Mouse (Mus musculus) cerebellum, adult 2 months (tissue): ENCODE results near the gene Stambp. TPM values are rescaled to one million over a fixed set of nuclear protein-coding genes. Genes with fewer than 3 reads are reported as not detected.
A peak's percentile ranks its signal among the peaks of the same experiment; 100 is the strongest.

Experiments
- DNase-seq, 2 experiments: peaks; one replicate each; pipeline ENCODE4 v3.0.0; 2021
- H3K27ac ChIP-seq: fragments of 200-500 bp; 2 replicates; pipeline ENCODE4 v1.5.1; 2012; ENCODE audit warnings: low read length, control low read depth, inconsistent platforms; ENCODE audit not compliant: insufficient read depth
- H3K27me3 ChIP-seq: fragments of 200-500 bp; 2 replicates; pipeline ENCODE4 v1.6.1; 2012; ENCODE audit warnings: inconsistent platforms, mild to moderate bottlenecking, low read length, moderate library complexity; ENCODE audit not compliant: control insufficient read depth, insufficient read depth
- H3K4me1 ChIP-seq: fragments of 200-500 bp; 2 replicates; pipeline ENCODE4 v1.6.1; 2011; ENCODE audit warnings: low read length; ENCODE audit not compliant: control insufficient read depth, insufficient read depth
- H3K4me3 ChIP-seq: fragments of 200-500 bp; replicated peaks from 2 replicates; pipeline ENCODE3; 2011; ENCODE audit warnings: mild to moderate bottlenecking, low read depth, low read length, control low read depth; ENCODE audit not compliant: insufficient read depth
- CTCF ChIP-seq: fragments of 200-500 bp; IDR thresholded peaks from 2 replicates; pipeline ENCODE4 v1.5.1; 2011; ENCODE audit warnings: low read depth, mild to moderate bottlenecking, control low read depth, low read length, moderate library complexity, borderline replicate concordance; ENCODE audit not compliant: insufficient read depth
- POLR2A ChIP-seq: fragments of 200-500 bp; IDR thresholded peaks from 2 replicates; pipeline ENCODE4 v1.6.1; 2011; ENCODE audit warnings: low read length, control low read depth, borderline replicate concordance; ENCODE audit not compliant: insufficient read depth
- WGBS: fragments of 180-500 bp; shearing (Covaris S2); methylation state at CpG from one replicate; pipeline ENCODE4 v1.1.7; 2018; 5-methylcytosine and 5-hydroxymethylcytosine counted together
- polyA plus RNA-seq: library from polyadenylated mRNA; depleted of rRNA; stranded (reverse); fragments of >200 nt; gene quantifications from 2 replicates; pipeline ENCODE4 v1.2.3, GENCODE M21; 2012

The Stambp gene
- polyA plus RNA-seq, 1 experiment = 39.0 TPM

DNA sequence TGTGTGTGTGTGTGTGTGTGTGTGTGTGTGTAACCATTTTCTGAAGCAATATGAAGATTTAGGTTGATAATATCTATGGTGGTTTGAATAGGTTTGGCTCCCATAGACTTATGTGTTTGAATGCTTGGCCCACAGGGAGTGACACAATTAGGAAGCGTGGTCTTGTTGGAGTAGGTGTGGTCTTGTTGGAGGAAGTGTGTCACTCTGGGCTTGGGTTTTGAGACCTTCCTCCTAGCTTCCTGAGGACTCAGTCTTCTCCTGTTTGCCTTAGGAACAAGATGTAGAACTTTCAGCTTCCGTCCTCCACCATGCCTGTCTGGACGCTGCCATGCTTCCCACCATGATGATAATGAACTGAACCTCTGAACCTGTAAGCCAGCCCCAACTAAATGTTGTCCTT is 53.9 kb downstream of the Stambp start:
- H3K4me3 ChIP-seq = no peak overlapping the region
- H3K4me1 ChIP-seq = peaks cover 11% of the 10 kb centered on the region
- H3K27ac ChIP-seq = no peak overlapping the region
- no peaks in the 10 kb centered on the region for H3K27me3 ChIP-seq
- 90% methylated on average over 3 of the region's 3 CpGs for WGBS
- no peak for DNase-seq
- TF ChIP-seq CTCF = no peak
- TF ChIP-seq POLR2A = no peak

DNA sequence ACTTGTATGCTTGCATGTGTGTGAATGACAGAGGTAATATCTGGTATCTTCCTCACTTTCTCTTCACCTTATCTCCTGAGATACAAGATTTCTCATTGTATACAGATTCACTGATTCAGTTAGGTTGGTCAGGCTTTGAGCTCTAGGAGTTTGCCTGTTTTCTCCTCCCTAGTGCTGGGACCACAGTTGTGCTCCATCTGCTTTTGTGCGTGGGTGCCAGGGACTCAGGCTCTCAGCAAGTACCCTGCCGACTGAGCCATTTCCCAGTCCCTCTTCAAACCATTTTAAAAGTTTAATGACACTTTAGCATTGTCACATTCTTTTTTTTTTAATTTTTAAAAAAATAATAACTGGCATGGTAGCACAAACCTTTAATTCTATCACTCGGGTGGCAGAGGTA is 57.4 kb downstream of the Stambp start:
- no peaks in the 10 kb centered on the region for H3K27me3 ChIP-seq
- peak in 1 of 2 experiments; percentile 43 for DNase-seq
- H3K4me3 ChIP-seq = no peak overlapping the region
- TF ChIP-seq CTCF = no peak
- TF ChIP-seq POLR2A = no peak
- H3K4me1 ChIP-seq = no peaks in the 10 kb centered on the region; the same call in none of the 2 replicates
- 15% methylated on average over 3 of the region's 3 CpGs for WGBS
- H3K27ac ChIP-seq = no peak overlapping the region

DNA sequence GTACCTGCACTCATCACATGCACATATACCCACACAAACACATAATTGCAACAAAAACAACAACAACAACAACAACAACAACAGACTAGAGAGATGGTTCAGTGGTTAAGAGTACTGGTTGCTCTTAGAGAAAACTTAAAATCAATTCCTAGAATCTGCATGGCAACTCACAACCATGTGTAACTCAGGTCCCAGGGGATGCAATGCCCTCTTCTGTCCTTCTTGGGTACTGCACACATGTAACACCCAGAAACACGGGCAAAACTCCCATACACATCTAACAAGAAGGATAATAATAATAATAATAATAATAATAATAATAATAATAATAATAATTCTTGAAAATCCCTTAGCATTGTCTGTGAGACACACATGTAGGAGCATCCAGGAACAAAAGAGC is 60.0 kb downstream of the Stambp start:
- WGBS = 17% methylated on average over 1 of the region's 1 CpGs
- Histone ChIP-seq H3K27me3 (no peaks in the 10 kb centered on the region), H3K4me3 (no peak overlapping the region), H3K27ac (no peak overlapping the region), H3K4me1 (peaks cover 5% of the 10 kb centered on the region)
- TF ChIP-seq CTCF (peak; percentile 75), POLR2A (no peak)
- DNase-seq = peak; percentile 59 to 62

DNA sequence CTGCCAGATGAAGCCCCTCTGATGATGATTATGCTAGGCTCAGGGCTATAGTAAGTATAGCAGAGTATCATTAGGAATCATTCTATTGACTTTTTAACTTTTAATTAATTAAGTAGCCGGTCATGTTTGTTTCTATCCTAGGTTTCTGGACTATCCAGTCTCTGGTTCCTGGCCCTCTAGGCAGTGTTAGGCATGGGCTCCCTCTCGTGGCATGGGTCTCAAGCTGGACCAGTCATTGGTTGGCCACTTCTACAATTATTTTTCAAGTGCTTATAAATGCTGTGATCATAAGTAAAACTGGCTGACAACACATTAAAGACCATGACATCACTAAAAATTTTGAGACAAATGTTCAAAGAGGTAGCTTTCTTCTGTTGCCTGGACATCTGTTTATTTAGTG is 62.3 kb downstream of the Stambp start:
- 26% methylated on average over 2 of the region's 2 CpGs for WGBS
- Histone ChIP-seq H3K27me3 (no peaks in the 10 kb centered on the region), H3K4me3 (no peak overlapping the region), H3K27ac (peak overlapping the region; percentile 70), H3K4me1 (peaks cover 10% of the 10 kb centered on the region)
- peak; percentile 60; the same call in 1 of the 2 replicates for TF ChIP-seq CTCF
- TF ChIP-seq POLR2A = no peak
- DNase-seq = peak in 1 of 2 experiments; percentile 52

DNA sequence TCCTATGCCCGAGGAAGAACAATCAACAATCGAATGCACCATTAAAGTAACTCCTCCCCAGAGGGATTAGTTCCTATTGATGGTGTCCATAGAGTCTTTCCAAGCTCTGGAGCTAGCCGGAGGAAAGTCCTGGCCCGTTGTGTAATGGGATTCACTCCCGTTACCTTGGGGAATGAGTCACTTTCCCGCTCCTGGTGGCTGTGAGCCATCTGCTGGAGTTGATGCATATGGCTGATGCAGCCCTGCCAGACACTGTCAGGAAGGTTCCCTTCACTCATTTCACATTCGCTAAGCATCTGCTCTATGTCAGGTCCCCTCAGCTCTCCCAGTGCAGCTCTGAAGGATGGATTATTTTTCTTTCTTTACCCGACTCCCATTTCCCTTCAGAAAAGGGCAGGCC is 63.1 kb downstream of the Stambp start:
- Histone ChIP-seq H3K4me1 (peaks cover 11% of the 10 kb centered on the region), H3K27ac (peak overlapping the region; percentile 70), H3K27me3 (no peaks in the 10 kb centered on the region), H3K4me3 (no peak overlapping the region)
- peak; percentile 45; the same call in 1 of the 2 replicates for TF ChIP-seq CTCF
- peak; percentile 29; the same call in 1 of the 2 replicates for TF ChIP-seq POLR2A
- DNase-seq = peak; percentile 86 to 93
- 3% methylated on average over 8 of the region's 8 CpGs for WGBS

DNA sequence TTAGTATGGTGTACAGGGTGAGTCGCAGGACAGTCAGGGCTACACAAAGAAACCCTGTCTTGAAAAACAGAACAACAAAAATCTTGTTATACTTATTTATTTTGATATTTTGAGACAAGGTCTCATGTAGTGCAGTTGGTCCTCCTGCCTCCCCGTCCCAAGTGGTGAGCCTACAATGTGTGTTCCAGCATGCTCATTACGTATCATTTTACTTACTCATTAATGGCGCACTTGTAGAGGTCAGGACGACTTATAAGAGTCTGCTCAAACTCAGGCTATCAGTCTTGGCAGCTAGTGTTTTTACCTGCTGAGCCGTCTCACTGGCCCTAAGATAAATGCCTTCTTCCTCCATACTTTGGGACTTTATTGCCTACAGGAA is 65.4 kb downstream of the Stambp start:
- TF ChIP-seq POLR2A = no peak
- no peak for TF ChIP-seq CTCF
- 20% methylated on average over 6 of the region's 6 CpGs for WGBS
- DNase-seq = no peak
- peaks cover 19% of the 10 kb centered on the region for H3K4me1 ChIP-seq
- peak overlapping the region; percentile 71 for H3K4me3 ChIP-seq
- H3K27me3 ChIP-seq = no peaks in the 10 kb centered on the region
- peak overlapping the region; percentile 16; the same call in 1 of the 2 replicates for H3K27ac ChIP-seq

DNA sequence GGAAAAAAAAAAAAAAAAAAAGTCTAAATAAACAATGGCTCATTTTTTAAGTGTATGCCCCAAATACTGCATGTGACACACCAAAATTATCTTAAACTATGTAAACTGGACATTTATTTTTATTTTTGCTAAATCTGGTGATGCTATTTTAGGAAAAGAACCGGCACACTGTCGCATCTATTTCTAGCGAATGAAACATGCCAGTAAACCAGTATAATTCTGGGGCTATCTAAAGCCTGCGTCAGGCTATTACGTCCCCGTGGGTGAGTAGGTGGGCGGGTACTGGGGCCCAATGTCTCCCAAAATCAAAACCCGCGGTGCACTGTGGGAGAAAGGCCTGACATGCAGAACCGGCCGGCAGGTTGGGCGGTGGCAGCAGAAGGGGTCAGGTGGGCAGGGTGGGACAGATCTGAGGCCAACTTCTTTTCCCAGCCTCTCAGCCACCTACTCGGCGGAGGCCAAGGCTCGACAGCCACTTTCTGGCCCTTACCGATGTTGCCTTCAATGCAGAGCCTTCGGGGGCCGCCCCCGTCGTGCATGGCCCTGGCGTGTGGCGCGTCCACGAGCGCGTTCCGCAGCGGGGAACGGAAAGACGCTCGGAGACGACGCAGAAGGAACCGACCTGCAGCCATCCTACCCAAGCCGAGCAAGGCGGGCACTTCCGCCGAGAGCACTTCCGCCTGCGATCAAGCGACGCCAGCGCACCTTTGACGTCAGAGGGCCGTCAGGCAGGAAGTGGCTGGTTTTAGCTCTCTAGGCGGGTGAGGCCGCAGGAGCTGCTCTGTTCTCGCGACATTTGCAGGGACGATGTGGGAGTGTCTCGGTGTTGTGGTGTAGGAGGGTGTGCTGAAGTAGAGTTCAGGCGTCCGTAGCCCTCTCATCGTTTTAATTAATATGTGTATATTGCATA is 66.0 kb downstream of the Stambp start, which contains the start of gene Dguok:
Gene Dguok, minus strand, starts transcription at position 712 of the 910 bp plus-strand sequence.
- WGBS = under 1% methylated on average over 54 of the region's 54 CpGs
- no peak for TF ChIP-seq CTCF
- peak; percentile 80; the same call in 1 of the 2 replicates for TF ChIP-seq POLR2A
- peak within 1 kb of the TSS; percentile 71 for H3K4me3 ChIP-seq
- H3K27ac ChIP-seq = peak within 1 kb of the TSS; percentile 93
- peak; percentile 97 to 99 for DNase-seq
- peaks cover 24% of the 10 kb centered on the region for H3K4me1 ChIP-seq
- H3K27me3 ChIP-seq = no peaks in the 10 kb centered on the region
